Mouse (Mus musculus) A20 (cell line): Measurements from ENCODE around the gene Zfp986.
"Not testable (repeated sequence)": the region's sequence is repeated elsewhere in the genome, so short reads cannot be mapped to it uniquely, and the experiment has no call there.

ENCODE experiments used
- DNase-seq: peaks from one replicate; pipeline ENCODE4 v3.0.0-alpha.2; 2011; ENCODE audit warnings: low read depth, low spot score

Gene Zfp986

GRCm38 (mm10) chr4:145868494-145868893, at the start of gene Zfp986:
Gene Zfp986 (plus strand): TSS chr4:145868794.
- not testable (repeated sequence) for DNase-seq

GRCm38 (mm10) chr4:145819946-145820345, 48.6 kb upstream of the Zfp986 start:
- DNase-seq: not testable (repeated sequence)

- DNase-seq: not testable (repeated sequence)
Observed at GRCm38 (mm10) chr4:145825606-145826005, 43.0 kb upstream of the Zfp986 start.

GRCm38 (mm10) chr4:145831328-145832062, 37.1 kb upstream of the Zfp986 start:
- DNase-seq: not testable (repeated sequence)

GRCm38 (mm10) chr4:145836300-145836862, 32.2 kb upstream of the Zfp986 start:
- DNase-seq: not testable (repeated sequence)

- not testable (repeated sequence) for DNase-seq
Observed at GRCm38 (mm10) chr4:145836863-145837440, 31.6 kb upstream of the Zfp986 start.

GRCm38 (mm10) chr4:145846793-145847192, 21.8 kb upstream of the Zfp986 start:
- not testable (repeated sequence) for DNase-seq

- DNase-seq: not testable (repeated sequence)
Observed at GRCm38 (mm10) chr4:145848183-145848890, 20.3 kb upstream of the Zfp986 start.

GRCm38 (mm10) chr4:145848891-145849214, 19.7 kb upstream of the Zfp986 start:
- DNase-seq: not testable (repeated sequence)

- not testable (repeated sequence) for DNase-seq
Observed at GRCm38 (mm10) chr4:145851421-145851820, 17.2 kb upstream of the Zfp986 start.

- not testable (repeated sequence) for DNase-seq
Observed at GRCm38 (mm10) chr4:145863872-145864271, 4.7 kb upstream of the Zfp986 start.
